Mouse (Mus musculus) thymus, postnatal 36 days (tissue): ENCODE measurements around the gene Cav1.

ENCODE experiments used
- DNase-seq, 2 experiments: peaks; one replicate each; pipeline ENCODE4 v3.0.0; 2022; ENCODE audit warnings: mixed read lengths in 2 of 2

Gene Cav1

DNA sequence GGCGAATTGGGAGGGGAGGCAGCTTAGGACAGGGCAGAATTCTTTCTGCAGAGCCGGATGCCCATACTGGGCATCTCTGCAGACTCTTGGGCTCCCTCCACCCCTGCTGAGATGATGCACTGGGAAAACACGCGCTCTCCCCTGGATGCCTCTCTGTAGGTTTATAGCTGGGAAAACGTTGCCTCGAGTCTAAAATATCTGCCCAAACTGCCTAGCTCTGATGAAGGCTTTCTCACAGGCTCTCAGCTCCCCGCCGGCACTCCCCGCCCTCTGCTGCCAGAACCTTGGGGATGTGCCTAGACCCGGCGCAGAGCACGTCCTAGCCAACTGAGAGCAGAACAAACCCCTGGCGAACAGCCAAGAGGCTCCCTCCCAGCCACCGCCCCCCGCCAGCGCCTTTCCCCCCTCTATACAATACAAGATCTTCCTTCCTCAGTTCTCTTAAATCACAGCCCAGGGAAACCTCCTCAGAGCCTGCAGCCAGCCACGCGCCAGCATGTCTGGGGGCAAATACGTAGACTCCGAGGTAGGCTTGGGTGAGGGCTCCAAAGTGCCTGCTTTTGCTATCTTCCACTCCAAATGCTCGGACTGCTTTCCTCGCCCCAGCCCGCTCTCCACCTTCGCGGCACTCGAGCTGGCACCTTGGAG lies at the start of gene Cav1:
Gene Cav1, plus strand, starts transcription at position 382 of the 648 bp plus-strand sequence.
- no peak for DNase-seq

DNA sequence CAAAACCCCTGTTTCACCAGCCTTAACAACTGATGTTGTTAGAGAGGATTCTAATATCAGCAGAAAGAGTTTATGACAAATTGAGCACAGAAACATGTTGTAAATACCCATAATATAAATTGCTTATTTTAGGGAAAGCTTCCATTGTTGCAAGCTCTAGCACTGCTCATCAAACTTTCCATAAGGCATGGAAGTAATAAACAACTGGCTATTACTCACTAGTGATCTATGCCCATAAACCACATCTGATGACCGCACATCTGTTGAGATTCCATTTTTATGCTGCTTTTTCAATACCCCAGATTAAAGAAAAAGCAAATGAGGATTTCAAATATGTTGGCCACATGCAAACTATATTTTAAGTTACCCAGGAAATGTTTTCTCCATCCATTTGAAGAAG lies 48.0 kb upstream of the Cav1 start:
- no peak for DNase-seq

DNA sequence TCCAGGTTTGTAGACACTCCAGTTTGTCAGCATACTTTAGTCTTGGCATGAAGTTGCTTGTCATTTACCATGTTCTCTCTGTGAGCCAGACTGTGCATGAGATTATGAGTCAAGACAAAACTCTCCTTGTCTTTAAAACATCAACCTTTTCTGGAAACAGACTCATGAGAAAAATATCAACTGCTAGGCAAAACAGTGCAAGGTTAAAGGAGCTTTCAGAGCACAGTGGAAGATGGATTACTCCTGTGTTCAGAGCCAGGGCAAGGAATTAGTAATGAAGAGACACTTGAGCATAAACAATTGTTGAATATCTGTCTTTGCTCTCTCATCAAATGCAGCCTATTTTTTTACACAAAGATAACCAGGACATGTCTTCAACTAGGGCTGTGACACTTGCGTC lies 47.2 kb upstream of the Cav1 start:
- no peak for DNase-seq

DNA sequence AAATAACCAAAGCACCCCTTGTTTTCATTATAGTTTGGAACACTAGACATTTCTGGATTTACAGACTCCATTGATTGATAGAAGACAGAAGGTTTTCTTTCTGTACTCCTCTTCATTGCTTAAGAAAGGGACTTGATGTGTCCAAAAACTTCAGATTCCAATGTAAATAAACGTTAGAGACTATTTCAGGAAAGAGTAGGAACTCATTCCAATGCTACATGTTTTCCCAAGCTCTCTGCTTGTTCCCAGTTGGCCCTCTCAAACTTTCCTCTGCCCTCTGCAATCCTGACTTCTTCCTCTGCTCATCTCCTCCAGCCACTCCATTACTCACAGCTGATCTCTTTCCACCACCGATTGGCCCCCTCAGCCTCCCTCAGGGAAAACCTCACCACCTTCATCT lies 43.3 kb upstream of the Cav1 start:
- DNase-seq: no peak

DNA sequence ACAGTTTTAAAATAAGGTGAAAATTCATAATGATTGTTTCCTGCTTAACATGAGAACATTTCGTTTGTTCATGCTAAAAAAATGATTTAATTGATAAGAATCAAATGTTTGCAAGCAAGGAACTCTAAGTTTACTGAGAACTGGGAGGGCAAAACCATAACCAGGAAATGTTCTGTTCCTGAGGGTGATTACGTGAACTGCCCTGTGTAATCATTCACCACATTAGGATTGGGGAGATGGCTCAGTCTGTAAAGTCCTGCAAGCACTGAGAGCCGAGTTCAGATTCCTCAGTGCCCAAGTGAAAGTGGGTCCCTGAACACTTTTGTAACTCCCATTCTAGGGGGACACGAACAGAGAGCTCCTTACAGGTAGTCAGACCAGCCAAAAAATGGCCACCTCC lies 41.1 kb upstream of the Cav1 start:
- no peak for DNase-seq

DNA sequence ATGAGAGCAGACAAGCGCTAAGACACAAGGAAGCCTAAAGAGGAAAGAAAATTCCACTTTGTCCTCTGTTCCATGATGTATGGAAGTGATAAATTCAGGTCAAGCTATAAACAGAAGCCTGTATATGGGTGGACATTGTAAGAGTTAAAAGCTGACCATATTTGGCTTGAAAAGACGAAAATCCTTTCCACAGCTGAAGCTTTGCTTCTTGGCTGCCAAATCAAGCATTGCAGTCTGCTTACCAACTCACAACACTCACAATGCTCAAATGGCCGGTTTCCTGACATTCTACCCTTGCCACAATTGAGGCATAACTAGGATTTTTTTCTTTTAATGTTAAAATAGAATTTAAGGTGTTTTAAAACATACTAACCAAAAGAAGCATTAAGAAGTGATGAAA lies 39.7 kb upstream of the Cav1 start:
- DNase-seq: no peak

DNA sequence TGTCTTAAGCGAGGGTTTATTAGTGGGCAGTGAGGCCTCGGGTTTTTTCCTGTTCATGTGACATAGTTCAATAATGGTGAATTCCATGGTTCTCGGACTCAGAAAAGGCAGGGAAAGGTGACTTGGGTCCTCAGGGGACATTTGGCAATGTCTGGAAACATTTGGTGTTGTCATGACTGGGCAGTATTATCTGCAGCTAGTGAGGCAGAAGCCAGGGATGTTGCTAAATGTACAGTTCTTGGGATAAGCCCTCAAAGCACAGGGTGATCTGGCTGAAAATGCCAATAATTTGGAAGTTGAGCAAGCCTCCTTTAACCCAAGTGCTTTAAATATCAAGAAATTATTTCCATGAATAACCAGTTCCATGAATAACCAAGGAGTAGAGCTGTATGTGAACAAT lies 27.8 kb upstream of the Cav1 start:
- DNase-seq: no peak

DNA sequence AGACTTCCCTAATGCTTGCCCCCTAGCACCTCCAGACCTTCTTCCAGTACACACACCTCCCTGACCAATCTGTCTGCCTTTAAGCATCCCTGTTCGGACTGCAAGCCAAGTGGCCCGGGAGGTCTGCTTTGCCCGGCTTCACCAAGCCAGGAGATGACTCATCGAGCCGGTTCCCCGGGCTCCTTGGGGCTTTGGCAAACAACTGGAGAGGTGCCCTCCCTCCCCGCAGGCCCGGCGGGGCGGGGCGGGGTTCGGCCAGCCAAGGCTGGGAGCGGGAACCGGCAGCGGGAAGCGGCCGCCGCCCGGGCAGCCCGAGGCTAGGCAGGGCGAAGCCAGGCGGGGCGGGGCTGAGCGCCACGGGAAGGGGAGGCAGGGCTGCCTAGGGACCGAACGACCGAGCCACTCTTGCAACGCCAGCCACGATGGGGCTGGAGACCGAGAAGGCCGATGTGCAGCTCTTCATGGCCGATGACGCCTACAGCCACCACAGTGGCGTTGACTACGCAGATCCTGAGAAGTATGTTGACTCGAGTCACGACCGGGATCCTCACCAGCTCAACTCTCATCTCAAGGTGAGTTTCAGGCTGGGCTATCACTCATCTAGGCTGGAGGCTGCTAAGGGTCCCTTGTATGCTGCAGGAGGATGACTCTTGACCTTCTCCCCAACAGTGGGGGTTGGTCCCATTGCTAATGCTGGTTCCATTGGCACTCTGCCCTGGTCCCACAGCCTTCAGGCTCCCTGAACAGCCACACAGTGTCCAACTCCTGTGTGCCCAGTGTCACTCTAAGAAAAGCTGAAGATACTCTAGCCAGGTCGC lies 25.0 kb upstream of the Cav1 start, which contains the start of gene Cav2:
Gene Cav2, plus strand, starts transcription at position 247 of the 818 bp plus-strand sequence.
- peak; percentile 17 to 24 for DNase-seq

DNA sequence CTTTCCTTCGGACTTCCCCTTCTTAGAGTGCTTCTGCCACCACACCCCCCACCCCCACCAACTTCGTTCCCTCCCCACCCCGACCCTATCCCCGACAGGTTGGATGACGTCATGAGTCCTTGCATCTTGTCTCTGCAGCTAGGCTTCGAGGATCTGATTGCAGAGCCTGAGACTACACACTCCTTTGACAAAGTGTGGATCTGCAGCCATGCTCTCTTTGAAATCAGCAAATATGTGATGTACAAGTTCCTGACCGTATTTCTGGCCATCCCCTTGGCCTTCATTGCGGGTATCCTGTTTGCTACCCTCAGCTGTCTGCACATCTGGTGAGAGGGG lies 24.4 kb upstream of the Cav1 start:
- no peak for DNase-seq

DNA sequence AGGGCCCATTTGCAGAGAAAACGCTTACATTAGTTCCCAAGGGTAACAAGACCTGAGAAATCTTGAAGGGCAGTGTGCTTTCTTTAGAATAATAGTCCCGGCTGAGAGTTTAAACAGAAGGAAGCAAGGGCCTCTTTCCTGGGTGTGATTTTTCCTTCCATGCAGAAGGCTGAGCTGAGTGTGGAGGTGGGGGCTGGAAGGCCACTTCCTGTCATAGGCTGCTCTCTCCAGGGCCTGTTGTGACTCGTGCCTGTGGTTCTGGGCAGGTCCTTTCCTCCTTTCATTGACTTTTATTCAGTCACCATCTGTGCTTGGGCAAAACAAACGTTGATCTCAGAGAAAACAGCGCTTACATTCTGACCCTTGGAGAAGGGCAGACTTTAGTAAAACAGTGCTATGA lies 24.0 kb upstream of the Cav1 start:
- DNase-seq: peak; percentile 1 to 3

DNA sequence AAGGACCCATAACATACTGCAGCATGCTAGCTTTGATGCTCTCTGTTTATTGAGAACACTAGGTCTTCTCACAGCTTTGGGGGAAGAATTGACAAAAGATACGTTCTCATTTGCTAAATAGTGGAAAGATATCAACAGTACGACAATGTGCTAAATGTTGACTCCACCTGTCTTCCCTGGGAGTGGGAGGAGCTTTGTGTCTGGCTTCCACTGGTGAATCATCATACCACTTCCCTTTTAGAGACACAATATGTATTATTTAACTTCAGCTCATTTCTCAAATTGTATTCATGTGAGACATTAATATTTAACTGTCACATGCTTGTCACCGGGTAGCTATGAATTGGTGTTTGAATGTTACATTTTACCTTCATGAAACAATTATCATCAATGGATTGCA lies 22.3 kb upstream of the Cav1 start:
- DNase-seq: no peak

DNA sequence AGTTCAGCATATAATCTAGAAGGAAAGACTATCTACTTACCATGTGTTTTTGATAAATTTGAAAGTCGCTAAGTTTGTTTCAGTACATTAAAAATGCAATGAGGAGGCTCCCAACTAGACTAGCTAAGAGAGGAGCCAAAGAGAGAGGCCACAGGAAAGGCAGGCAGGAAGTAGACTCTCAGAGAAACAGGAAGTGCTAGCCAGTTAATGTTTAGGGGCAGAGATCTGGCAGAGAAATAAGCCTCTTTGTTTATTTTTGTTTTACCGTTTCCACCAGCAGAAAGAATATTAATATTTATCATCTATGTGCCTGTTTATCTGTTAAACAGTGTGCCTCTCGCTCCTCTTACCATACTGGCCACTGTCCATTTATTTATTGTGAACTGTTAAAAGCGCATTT lies 19.8 kb upstream of the Cav1 start:
- DNase-seq: no peak

DNA sequence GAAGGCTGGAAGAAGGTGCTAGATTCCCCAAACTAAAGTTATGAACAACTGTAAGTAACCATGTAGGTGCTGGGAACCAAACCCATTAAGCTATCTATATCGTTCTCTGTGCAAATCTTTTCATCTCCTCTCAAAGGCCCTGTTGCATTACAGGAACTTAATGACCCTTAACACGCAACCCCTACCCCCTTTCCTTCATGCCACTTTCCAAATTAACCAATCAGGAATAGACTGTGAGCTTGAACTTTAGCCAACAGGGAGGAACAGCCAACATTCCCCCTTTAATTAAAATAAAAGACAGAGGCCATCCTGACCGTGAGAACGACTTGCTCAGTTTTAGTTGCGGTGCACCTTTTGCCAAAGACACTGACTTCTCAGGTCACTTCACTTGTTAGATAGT lies 11.0 kb upstream of the Cav1 start:
- no peak for DNase-seq

DNA sequence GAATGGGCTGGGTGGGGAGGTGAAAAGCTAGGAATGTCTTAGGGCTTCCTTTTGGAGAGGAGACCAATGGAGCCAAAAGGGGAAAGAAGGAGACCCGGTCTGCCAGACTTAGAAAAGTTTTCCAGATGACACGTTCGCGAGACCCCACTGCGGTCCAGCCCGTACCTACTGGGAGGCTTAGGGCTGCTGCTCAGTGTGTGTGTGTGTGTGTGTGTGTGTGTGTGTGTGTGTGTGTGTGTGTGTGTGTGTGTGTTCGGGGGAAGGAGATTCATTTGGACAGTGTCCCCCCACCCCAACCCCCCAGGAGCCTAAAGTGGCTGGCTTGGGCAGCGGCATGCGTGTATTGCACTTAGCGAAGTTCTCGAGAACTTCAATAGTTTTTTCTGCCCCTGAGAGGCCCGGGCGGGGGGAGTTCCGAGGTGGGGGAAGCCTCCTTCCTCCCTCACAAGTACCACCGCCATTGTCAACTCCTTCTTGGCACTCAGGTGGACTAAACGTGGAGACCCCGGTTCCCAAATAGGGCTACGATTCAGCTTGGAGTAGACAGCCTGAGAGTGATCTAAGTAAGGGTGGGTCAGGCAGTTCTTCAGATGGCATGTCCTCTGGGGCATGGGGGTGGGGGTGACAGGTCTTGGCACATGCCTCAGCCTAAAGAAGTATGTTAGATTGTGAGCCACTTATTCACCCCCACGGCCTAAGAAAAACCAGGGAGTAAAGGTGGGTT lies 629 bp downstream of the Cav1 start:
- DNase-seq: no peak

DNA sequence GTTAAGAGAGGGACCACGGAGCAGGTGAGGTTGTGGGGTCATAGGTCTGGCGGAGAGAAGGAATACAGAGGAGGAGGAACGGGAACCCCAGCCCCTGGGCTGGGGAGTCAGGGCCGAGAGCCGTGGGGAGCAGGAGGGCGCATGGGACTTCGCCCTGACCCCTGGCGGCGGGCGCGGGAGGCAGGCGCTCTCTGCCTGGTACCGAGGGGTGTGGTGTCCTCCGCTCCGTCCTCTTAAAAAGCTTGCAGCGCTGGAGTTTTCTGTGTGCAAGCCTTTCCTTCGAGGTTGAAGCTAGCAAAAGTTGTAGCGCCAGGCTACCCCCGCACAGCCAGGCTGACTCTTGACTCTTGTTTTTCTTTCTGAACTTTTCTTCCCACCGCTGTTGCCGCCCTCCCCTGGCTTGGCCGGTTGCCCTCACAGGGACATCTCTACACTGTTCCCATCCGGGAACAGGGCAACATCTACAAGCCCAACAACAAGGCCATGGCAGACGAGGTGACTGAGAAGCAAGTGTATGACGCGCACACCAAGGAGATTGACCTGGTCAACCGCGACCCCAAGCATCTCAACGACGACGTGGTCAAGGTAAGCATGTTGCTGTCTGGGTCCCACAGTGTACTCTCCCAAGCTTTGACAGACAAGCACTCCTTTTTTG lies 1.5 kb downstream of the Cav1 start:
- DNase-seq: peak; percentile 26 to 28

DNA sequence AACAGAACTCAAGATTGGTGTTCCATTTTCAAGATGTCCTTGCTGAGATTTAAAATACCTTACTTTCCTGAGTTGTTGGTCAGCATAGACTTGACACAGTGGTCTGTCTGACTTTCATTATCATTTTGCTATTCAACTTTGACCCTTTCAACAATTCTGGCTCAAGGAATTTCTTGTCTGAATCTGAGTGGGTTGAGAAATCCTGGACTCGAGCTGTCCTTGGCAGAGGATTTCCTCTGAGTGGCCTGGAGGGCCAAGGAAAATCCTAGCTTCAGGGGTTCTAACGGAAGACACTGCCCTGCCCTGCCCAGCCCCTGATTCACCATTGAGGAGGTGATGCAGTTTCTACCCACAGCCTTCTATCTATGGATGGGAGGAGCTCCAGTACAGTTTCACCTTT lies 2.5 kb downstream of the Cav1 start:
- no peak for DNase-seq

DNA sequence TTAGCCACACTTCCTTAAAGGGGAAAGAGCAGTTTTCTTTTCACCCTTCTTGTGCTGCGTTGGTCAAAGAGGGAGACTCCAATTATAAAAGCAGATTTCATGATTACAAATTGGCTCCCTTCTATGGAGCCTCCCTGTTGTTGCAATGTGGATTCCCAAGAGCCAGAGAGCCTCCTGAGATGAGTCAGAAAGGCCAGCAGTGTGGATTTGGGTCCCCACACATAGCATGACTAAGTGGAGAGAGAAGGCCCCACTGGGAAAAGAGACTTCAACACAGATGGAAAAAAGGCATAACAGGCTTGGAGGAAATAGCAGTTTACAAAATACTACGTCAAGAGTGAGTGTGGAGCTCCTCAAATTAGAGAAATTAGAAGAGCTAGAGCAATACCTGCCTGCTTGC lies 3.1 kb downstream of the Cav1 start:
- no peak for DNase-seq

DNA sequence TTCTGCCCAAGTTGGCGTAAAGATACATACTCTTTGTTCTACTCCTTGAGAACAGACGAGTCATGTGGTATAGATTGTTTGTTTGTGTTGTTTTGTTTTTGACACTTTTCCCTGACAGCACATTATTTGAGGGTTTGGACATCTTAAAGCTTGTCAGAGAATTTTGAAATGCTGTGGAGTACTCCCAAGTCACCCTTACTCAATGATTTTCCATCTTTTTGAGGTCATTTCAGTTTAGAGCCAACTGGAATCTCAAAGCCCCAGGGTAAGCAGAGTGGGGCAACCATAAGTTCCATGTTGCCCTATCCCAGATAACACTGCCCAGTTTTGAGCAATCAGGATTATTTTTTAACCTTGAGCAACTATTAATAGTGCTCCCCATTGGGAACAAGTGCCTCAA lies 8.1 kb downstream of the Cav1 start:
- DNase-seq: no peak

DNA sequence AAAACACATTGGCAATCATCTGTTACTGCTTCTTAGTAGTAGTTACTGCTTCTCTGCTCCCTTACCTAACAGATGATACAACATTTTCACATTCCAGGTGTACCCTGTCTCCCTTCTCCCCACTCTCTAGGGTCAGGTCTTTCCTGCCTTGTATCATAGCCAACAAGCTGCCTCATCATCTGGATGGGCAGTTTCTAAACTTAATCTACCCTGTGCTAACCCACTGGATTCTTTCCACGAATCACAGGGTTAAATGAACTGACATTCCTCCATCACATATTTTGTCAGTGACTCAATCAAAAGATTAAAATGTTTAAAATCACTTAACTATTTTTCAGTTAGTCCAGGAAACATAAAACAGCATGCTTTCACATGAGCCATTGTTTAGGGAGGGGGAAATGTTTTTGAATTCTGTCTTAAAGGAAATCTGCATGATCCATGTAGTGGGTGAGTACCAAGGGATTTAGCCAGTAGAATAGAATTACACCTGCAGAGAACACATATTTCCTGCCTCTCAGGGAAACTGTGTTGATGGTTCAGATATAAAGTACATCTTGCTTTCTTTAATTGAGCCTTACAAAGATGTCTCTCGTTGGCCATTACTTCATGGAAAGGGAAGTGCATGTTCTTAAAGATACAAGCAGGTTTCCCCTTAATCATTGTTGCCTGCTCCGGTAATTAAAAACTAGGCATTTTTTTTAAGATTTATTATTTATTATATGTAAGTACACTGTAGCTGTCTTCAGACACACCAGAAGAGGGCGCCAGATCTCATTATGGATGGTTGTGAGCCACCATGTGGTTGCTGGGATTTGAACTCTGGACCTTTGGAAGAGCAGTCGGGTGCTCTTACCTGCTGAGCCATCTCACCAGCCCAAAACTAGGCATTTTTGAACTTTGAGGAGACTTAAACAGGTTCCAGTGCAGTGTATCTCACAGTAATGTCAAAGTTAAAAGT lies 8.8 kb downstream of the Cav1 start:
- DNase-seq: no peak

DNA sequence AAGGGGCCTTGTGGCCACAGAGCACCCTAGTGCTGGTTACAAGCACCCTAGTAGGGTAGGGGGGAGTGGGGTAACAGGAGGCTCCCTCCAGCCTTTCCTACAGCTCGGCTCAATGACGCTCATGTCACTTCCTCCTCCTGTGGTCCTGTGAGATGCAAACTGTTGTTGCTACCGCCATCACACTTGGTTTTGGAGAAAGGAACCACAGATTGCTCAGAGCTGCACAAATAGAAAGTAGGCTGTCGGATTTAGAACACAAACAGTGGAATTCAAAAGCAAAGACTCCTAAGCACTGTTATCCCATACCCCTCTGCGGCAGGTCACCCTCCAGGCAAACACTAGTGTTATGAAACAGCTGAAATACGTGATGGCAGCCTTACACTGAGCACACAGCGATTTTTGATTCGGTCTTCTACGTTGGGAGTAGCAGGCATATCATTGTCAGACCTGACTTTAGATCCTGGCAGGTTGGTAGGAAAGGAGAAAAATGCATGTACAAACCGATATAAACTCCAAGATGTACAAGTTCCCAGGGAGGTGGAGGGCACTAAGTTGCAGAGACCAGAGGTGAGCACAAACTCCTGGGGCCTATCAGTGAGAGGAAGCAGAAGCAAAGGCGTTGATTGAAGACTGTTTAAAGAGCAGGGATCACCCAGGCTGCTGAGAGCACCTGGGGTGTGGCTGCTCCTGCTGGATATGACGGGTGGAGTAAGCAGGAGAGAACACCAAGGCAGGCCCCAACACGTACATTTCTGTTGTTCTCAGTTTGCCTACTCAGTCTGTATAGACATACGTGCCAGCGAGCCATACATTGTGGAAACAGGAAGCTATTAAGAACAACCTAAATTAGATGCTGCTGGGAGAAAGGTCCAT lies 10.4 kb downstream of the Cav1 start:
- no peak for DNase-seq

DNA sequence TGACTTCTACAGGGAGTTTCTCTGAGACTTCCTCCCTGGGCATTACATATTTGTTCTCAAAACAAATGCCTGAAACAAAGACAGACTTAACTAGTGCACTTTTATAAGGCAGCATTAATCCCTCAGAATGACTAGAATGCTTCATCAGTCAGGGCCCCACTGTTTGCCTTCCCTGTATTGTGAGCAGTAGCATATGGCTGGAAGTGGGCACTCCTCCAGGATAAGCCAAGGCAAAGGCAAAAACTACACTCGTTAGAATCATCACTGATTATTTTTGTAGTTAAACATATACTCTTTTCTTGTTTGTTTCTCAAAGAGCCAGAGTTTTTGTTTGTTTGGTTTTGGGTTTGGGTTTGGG lies 11.0 kb downstream of the Cav1 start:
- DNase-seq: no peak
